Mouse (Mus musculus) liver, adult 2 months (tissue): ENCODE measurements around the gene Abhd17b.

Experiments used
- CTCF ChIP-seq: fragments of 200-500 bp; IDR thresholded peaks from 2 replicates; pipeline ENCODE4 v1.5.1; 2011; ENCODE audit warnings: low read depth, low read length, control low read depth
- POLR2A ChIP-seq: fragments of 200-500 bp; IDR thresholded peaks from 2 replicates; pipeline ENCODE4 v1.6.1; 2011; ENCODE audit warnings: low read length, control low read depth; ENCODE audit not compliant: insufficient read depth; ENCODE audit errors: extremely low read depth

DNA sequence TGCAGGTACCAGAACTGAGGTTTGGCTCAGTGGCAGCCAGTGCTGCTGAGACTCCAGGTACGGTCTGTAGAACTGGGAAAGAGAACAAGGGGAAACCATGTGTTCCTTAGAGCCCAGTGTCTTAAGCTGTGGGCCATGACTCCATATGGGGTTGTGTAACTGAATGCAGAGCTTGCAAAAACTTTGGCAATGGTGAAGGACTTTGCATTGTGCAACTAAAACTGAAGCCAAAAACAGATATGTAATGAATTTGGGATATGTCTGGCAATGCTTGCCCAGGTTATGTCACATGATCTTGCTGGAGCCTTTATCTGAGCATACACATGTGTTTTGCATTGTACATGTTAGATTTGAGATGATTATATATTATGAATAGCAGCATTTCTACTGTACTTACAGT is 72.2 kb downstream of the Abhd17b start:
- no peak for TF ChIP-seq CTCF
- no peak for TF ChIP-seq POLR2A
